Mouse (Mus musculus) leukemia stem cell, adult 10-12 weeks (primary cell): ENCODE results near the gene Spag6l. TPM values are rescaled to one million over a fixed set of nuclear protein-coding genes. Genes with fewer than 3 reads are reported as not detected.

Experiments used
- polyA plus RNA-seq: library from polyadenylated mRNA; stranded (reverse); fragments of >175 nt; gene quantifications from 2 replicates; pipeline ENCODE4 v1.2.3, GENCODE M21; 2012; ENCODE audit warnings: low replicate concordance

The Spag6l gene
- polyA plus RNA-seq: not detected in 2 replicates

GRCm38 (mm10) chr16:16828757-16829615 is at the start of gene Spag6l:
TSS of gene Spag6l (minus strand) at chr16:16829456.

GRCm38 (mm10) chr16:16870617-16871331 is 41.5 kb upstream of the Spag6l start, which contains the start of the genes Top3b and Vpreb1:
TSS of gene Top3b (plus strand) at chr16:16870736.
TSS of gene Vpreb1 (minus strand) at chr16:16870843.

DNA sequence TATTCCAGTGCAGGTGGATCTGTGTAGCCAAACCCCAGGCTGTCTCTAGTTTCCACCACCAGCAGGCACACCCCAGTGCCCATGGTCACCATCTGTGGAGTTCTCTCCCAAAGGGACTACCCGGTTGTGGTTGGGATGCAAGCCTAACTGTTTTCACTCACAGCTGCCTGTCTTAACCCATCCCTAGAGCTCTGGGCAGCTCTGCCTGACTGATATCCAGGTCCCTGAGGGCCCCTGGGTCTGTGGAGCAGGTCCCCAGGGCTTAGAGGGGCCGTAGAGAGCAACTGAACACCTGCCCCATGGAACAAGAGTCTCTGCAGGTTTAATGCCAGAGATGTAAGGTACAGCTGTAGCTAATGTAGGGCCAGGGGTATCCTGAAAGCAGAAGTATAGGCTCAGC is 34.7 kb upstream of the Spag6l start, which contains the start of gene Igll1:
TSS of gene Igll1 (minus strand) at position 8 of the 400 bp plus-strand sequence.

Other genes with a start within 250 kb of the Spag6l start
- gene Fgd4, start 228.9 kb downstream of the Spag6l start, polyA plus RNA-seq: 0.15 and 0.23 TPM in 2 replicates
- gene Olfr19, start 153.1 kb downstream of the Spag6l start, polyA plus RNA-seq: not detected in 2 replicates
- 0.36 TPM in 1 of 2 replicates, not detected in the other for gene Igll1, start 34.5 kb upstream of the Spag6l start, polyA plus RNA-seq
- 20.5 and 38.6 TPM in 2 replicates for gene Top3b, start 41.3 kb upstream of the Spag6l start, polyA plus RNA-seq
- not detected in 2 replicates for gene Vpreb1, start 41.4 kb upstream of the Spag6l start, polyA plus RNA-seq
- gene Ppm1f, start 67.0 kb upstream of the Spag6l start, polyA plus RNA-seq: 1.7 and 6.7 TPM in 2 replicates
- gene Mapk1, start 153.9 kb upstream of the Spag6l start, polyA plus RNA-seq: 38.0 and 46.6 TPM in 2 replicates
- gene Ypel1, start 240.2 kb upstream of the Spag6l start, polyA plus RNA-seq: not detected in 2 replicates